12 mouse cellular contexts compared by ENCODE assay signal in the genomic region with DNA sequence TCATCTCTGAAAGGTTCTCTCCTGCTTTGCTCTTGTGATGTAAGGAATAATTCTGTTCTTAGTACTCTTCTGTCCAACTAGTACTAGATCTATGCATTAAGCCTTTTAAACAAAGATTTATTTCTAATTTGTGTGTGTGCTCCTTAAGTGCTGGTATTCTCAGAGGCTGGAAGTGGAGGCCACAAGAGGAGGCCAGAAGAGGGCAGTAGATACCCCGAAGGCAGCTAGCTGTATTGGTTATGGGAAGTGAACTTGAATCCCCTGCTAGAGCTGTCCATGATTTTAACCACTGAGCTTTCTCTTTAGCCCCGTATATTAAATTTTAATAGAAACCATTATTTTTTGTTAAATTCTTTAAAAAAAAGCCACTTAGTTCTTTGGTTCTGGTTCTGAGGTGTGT. TPM values are rescaled to one million over a fixed set of nuclear protein-coding genes. Genes with fewer than 3 reads are reported as not detected.
DNase-seq lines count a peak whose midpoint lies in the region; ATAC-seq and TF ChIP-seq lines count a peak whose summit lies in the region.
"Had no signal": no experiment of that assay in that cellular context is flagged by ENCODE, and none has a peak within 500 bp of the region (broad histone marks: within the 10 kb centered on the region; RNA-seq: fewer than 3 reads in every experiment).

No protein-coding gene starts in this region.

- no peaks in the 10 kb centered on the region for H3K27me3 ChIP-seq in heart, embryonic 11.5 days (ENCODE audit: control insufficient read depth, insufficient read depth, low read length)
- H3K27me3 ChIP-seq: neural tube, embryonic 12.5 days had no signal

- 83% methylated on average over 2 of the region's 2 CpGs for WGBS in heart, embryonic 11.5 days (ENCODE audit: insufficient replicate concordance)

- intact Hi-C loops in left cerebral cortex, adult 2 months (cut with DNase I): no loop called here

- peak; percentile 16 for DNase-seq in adrenal gland, postnatal 10 days
- no peak for DNase-seq in adrenal gland, adult 8-10 months
- DNase-seq in left cerebral cortex, adult 2 months (ENCODE audit: extremely low spot score in 1 of 2, low spot score in 2 of 2): no peak
- no peak for DNase-seq in left cerebral cortex, adult 8-10 months (ENCODE audit: low spot score in 2 of 2)
- peak; percentile 25 for DNase-seq in adipocyte (ENCODE audit: low spot score)
- DNase-seq in naive thymus-derived CD4-positive, alpha-beta T cell, adult 2 months (ENCODE audit: low read depth): peak; percentile 37
- no peak for DNase-seq in gastrocnemius, postnatal 25 days
- DNase-seq: cerebellum, adult 18-20 months had no signal

- no peak overlapping the region for H3K4me2 ChIP-seq in heart, embryonic 11.5 days
- H3K4me2 ChIP-seq: neural tube, embryonic 12.5 days had no signal

- ATAC-seq in heart, embryonic 11.5 days (replicated peaks; ENCODE audit: insufficient number of reproducible peaks, low FRiP score, low TSS enrichment): no peak
- ATAC-seq: inflammation-experienced regulatory T-cells, adult 6 months had no signal

- no peak overlapping the region for H3K9ac ChIP-seq in heart, embryonic 11.5 days (ENCODE audit: low read depth, low read length)
- H3K9ac ChIP-seq: neural tube, embryonic 12.5 days had no signal

- TF ChIP-seq CTCF in left cerebral cortex, adult 2 months (IDR thresholded peaks at IDR 0.05): peak; percentile 46

- no peaks in the 10 kb centered on the region for H3K36me3 ChIP-seq in heart, embryonic 11.5 days (ENCODE audit: control insufficient read depth, insufficient read depth, low read length)
- H3K36me3 ChIP-seq: neural tube, embryonic 12.5 days had no signal

- no peak overlapping the region for H3K27ac ChIP-seq in left cerebral cortex, adult 2 months
- no peak overlapping the region for H3K27ac ChIP-seq in heart, embryonic 11.5 days (ENCODE audit: low read depth, low read length)
- H3K27ac ChIP-seq: forebrain, embryonic 10.5 days; neural tube, embryonic 12.5 days had no signal

- no peak overlapping the region for H3K4me3 ChIP-seq in left cerebral cortex, adult 2 months
- H3K4me3 ChIP-seq in heart, embryonic 11.5 days (ENCODE audit: low read depth, low read length): no peak overlapping the region
- H3K4me3 ChIP-seq: forebrain, embryonic 10.5 days; neural tube, embryonic 12.5 days had no signal

- H3K4me1 ChIP-seq in heart, embryonic 11.5 days (ENCODE audit: control insufficient read depth, insufficient read depth, low read length): peaks cover 13% of the 10 kb centered on the region

- H3K9me3 ChIP-seq in heart, embryonic 11.5 days (replicated peaks; ENCODE audit: control insufficient read depth, low read length): no peaks in the 10 kb centered on the region
- H3K9me3 ChIP-seq: forebrain, embryonic 10.5 days; neural tube, embryonic 12.5 days had no signal

RNA-seq across cellular contexts. Expression of a gene that starts 5.8 kb away (rescaled TPM):
- 10 to 100 TPM; 40.8 to 44.2 TPM for total RNA-seq in adrenal gland, postnatal 10 days (2021)
- 10 to 100 TPM; 49.7 to 56.1 (median 52.5) TPM for total RNA-seq in adrenal gland, adult 8-10 months (2022)
- 10 to 100 TPM; 63.4 to 66.7 TPM for total RNA-seq in left cerebral cortex, adult 2 months (2021)
- 10 to 100 TPM; 56.8 to 71.7 (median 60.3) TPM for total RNA-seq in left cerebral cortex, adult 8-10 months (2022)
- 10 to 100 TPM; 18.1 to 18.6 TPM for total RNA-seq in gastrocnemius, postnatal 25 days (2021)
- polyA plus RNA-seq in heart, embryonic 11.5 days (2014; fragmentation: Nextera tagmentation; extraction: Ambion mirVana): 9.9 and 11.2 TPM in 2 replicates

RNA-seq across cellular contexts. Expression of a gene that starts 34.3 kb away (rescaled TPM):
- total RNA-seq in adrenal gland, postnatal 10 days (2021): under 1 TPM; 0.18 to 0.30 TPM
- not detected for total RNA-seq in adrenal gland, adult 8-10 months (2022)
- total RNA-seq in left cerebral cortex, adult 2 months (2021): not detected
- not detected for total RNA-seq in left cerebral cortex, adult 8-10 months (2022)
- under 1 TPM; 0.15 to 0.19 TPM for total RNA-seq in gastrocnemius, postnatal 25 days (2021)
- polyA plus RNA-seq in heart, embryonic 11.5 days (2014; fragmentation: Nextera tagmentation; extraction: Ambion mirVana): 0.16 TPM in 1 of 2 replicates, not detected in the other
- polyA plus RNA-seq: forebrain, embryonic 10.5 days; inflammation-experienced regulatory T-cells, adult 6 months; neural tube, embryonic 12.5 days had no signal

RNA-seq across cellular contexts. Expression of a gene that starts 41.2 kb away (rescaled TPM):
- 10 to 100 TPM; 22.8 to 23.5 TPM for total RNA-seq in adrenal gland, postnatal 10 days (2021)
- total RNA-seq in adrenal gland, adult 8-10 months (2022): 10 to 100 TPM; 25.0 to 27.4 (median 26.1) TPM
- total RNA-seq in left cerebral cortex, adult 2 months (2021): 10 to 100 TPM; 42.5 to 47.4 TPM
- total RNA-seq in left cerebral cortex, adult 8-10 months (2022): 10 to 100 TPM; 40.2 to 43.0 (median 41.9) TPM
- 1 to 10 TPM; 8.0 to 8.4 TPM for total RNA-seq in gastrocnemius, postnatal 25 days (2021)
- polyA plus RNA-seq in heart, embryonic 11.5 days (2014; fragmentation: Nextera tagmentation; extraction: Ambion mirVana): 15.0 and 15.9 TPM in 2 replicates

Comparison
In these comparisons a context has a peak if more than half of its experiments do, and no peak if none do; other contexts are left out.
1. DNase-seq: peak in adrenal gland, postnatal 10 days (single experiment), adipocyte (single experiment) and naive thymus-derived CD4-positive, alpha-beta T cell, adult 2 months (single experiment); none in adrenal gland, adult 8-10 months (single experiment), left cerebral cortex, adult 2 months (0 of 2), left cerebral cortex, adult 8-10 months (0 of 2) and gastrocnemius, postnatal 25 days (single experiment).